ENCODE assay signal across 16 mouse cellular contexts in genomic region chr2:57672007-57672643, GRCm38 (mm10).
DNase-seq lines count a peak whose midpoint lies in the region; ATAC-seq and TF ChIP-seq lines count a peak whose summit lies in the region.
"Had no signal": no experiment of that assay in that cellular context is flagged by ENCODE, and none has a peak within 500 bp of the region (broad histone marks: within the 10 kb centered on the region; RNA-seq: fewer than 3 reads in every experiment).

No protein-coding gene starts in this region.

- H3K27ac ChIP-seq in hindbrain, embryonic 13.5 days, result no peak overlapping the region
- no peak overlapping the region for H3K27ac ChIP-seq in hindbrain, embryonic 11.5 days (ENCODE audit: low read depth, low read length)
- no peak overlapping the region for H3K27ac ChIP-seq in cerebellum, adult 2 months (ENCODE audit: insufficient read depth, low read length)
- no peak overlapping the region for H3K27ac ChIP-seq in forebrain, embryonic 15.5 days (replicated peaks)
- H3K27ac ChIP-seq: embryonic facial prominence, embryonic 13.5 days; heart, embryonic 15.5 days; kidney, postnatal 0 days had no signal

- H3K36me3 ChIP-seq in hindbrain, embryonic 13.5 days, result no peaks in the 10 kb centered on the region
- H3K36me3 ChIP-seq in hindbrain, embryonic 11.5 days (ENCODE audit: control insufficient read depth, insufficient read depth, low read length), result no peaks in the 10 kb centered on the region
- no peaks in the 10 kb centered on the region for H3K36me3 ChIP-seq in forebrain, embryonic 15.5 days
- H3K36me3 ChIP-seq: embryonic facial prominence, embryonic 13.5 days; heart, embryonic 15.5 days had no signal

- TF ChIP-seq CTCF in cerebellum, adult 2 months (IDR thresholded peaks at IDR 0.05; ENCODE audit: borderline replicate concordance, insufficient read depth, low read depth, low read length), result no peak

- no peak for DNase-seq in hindbrain, embryonic 11.5 days (ENCODE audit: low spot score)
- DNase-seq in Muller cell, postnatal 12 days (ENCODE audit: inconsistent ontology term), result peak; percentile 92
- DNase-seq in cerebellum, adult 2 months, result peak; percentile 37 to 76
- no peak for DNase-seq in urinary bladder, postnatal 4 days (ENCODE audit: low spot score in 2 of 2)
- no peak for DNase-seq in gastrocnemius, postnatal 4 days (ENCODE audit: low spot score in 2 of 2)
- DNase-seq in urinary bladder, postnatal 36 days (ENCODE audit: low spot score in 2 of 2), result no peak
- DNase-seq: adrenal gland, postnatal 10 days; B cell, adult 2 months; gastrocnemius, postnatal 36 days; right cerebral cortex, postnatal 4 days had no signal

- no peaks in the 10 kb centered on the region for H3K27me3 ChIP-seq in hindbrain, embryonic 13.5 days
- no peaks in the 10 kb centered on the region for H3K27me3 ChIP-seq in hindbrain, embryonic 11.5 days (ENCODE audit: control insufficient read depth, insufficient read depth, low read length)
- no peaks in the 10 kb centered on the region for H3K27me3 ChIP-seq in cerebellum, adult 2 months (ENCODE audit: control insufficient read depth, insufficient read depth, low read length)
- no peaks in the 10 kb centered on the region for H3K27me3 ChIP-seq in forebrain, embryonic 15.5 days
- H3K27me3 ChIP-seq: embryonic facial prominence, embryonic 13.5 days; heart, embryonic 15.5 days had no signal

- H3K9ac ChIP-seq in hindbrain, embryonic 13.5 days, result no peak overlapping the region
- no peak overlapping the region for H3K9ac ChIP-seq in hindbrain, embryonic 11.5 days (ENCODE audit: low read depth, low read length)
- H3K9ac ChIP-seq in forebrain, embryonic 15.5 days (replicated peaks), result no peak overlapping the region
- H3K9ac ChIP-seq: embryonic facial prominence, embryonic 13.5 days; heart, embryonic 15.5 days had no signal

- peak; percentile 75; the same call in 1 of the 2 replicates for ATAC-seq in hindbrain, embryonic 13.5 days (ENCODE audit: low FRiP score)
- ATAC-seq in hindbrain, embryonic 11.5 days (ENCODE audit: low FRiP score), result no peak
- peak; percentile 80 for ATAC-seq in forebrain, embryonic 15.5 days (replicated peaks)

- peaks cover 8% of the 10 kb centered on the region; the same call in 1 of the 2 replicates for H3K4me1 ChIP-seq in hindbrain, embryonic 13.5 days (replicated peaks)
- no peaks in the 10 kb centered on the region for H3K4me1 ChIP-seq in hindbrain, embryonic 11.5 days (replicated peaks; ENCODE audit: control insufficient read depth, insufficient read depth, low read length)
- peaks cover 4% of the 10 kb centered on the region; the same call in 1 of the 2 replicates for H3K4me1 ChIP-seq in cerebellum, adult 2 months (ENCODE audit: control insufficient read depth, insufficient read depth, low read length)
- H3K4me1 ChIP-seq in forebrain, embryonic 15.5 days, result peaks cover 4% of the 10 kb centered on the region; the same call in 1 of the 2 replicates
- H3K4me1 ChIP-seq: embryonic facial prominence, embryonic 13.5 days; heart, embryonic 15.5 days had no signal

- H3K4me2 ChIP-seq in hindbrain, embryonic 13.5 days, result no peak overlapping the region
- H3K4me2 ChIP-seq in hindbrain, embryonic 11.5 days (replicated peaks; ENCODE audit: low read depth, low read length), result no peak overlapping the region
- H3K4me2 ChIP-seq in forebrain, embryonic 15.5 days (replicated peaks), result no peak overlapping the region
- H3K4me2 ChIP-seq: embryonic facial prominence, embryonic 13.5 days; heart, embryonic 15.5 days; liver, embryonic 11.5 days had no signal

- no peak overlapping the region for H3K4me3 ChIP-seq in hindbrain, embryonic 13.5 days
- H3K4me3 ChIP-seq in hindbrain, embryonic 11.5 days (ENCODE audit: low read depth, low read length), result no peak overlapping the region
- no peak overlapping the region for H3K4me3 ChIP-seq in cerebellum, adult 2 months (replicated peaks; ENCODE audit: insufficient read depth, low read depth, low read length)
- no peak overlapping the region for H3K4me3 ChIP-seq in forebrain, embryonic 15.5 days
- H3K4me3 ChIP-seq: embryonic facial prominence, embryonic 13.5 days; heart, embryonic 15.5 days had no signal

- H3K9me3 ChIP-seq in hindbrain, embryonic 13.5 days, result no peaks in the 10 kb centered on the region
- H3K9me3 ChIP-seq in hindbrain, embryonic 11.5 days (ENCODE audit: control insufficient read depth, low read length), result no peaks in the 10 kb centered on the region
- H3K9me3 ChIP-seq in forebrain, embryonic 15.5 days, result no peaks in the 10 kb centered on the region
- H3K9me3 ChIP-seq: embryonic facial prominence, embryonic 13.5 days; heart, embryonic 15.5 days had no signal

- WGBS in hindbrain, embryonic 13.5 days, result 55% methylated on average over 3 of the region's 3 CpGs
- 70% methylated on average over 3 of the region's 3 CpGs for WGBS in hindbrain, embryonic 11.5 days
- 7% methylated on average over 3 of the region's 3 CpGs for WGBS in cerebellum, adult 2 months
- WGBS in forebrain, embryonic 15.5 days, result 33% methylated on average over 3 of the region's 3 CpGs

- TF ChIP-seq POLR2A in cerebellum, adult 2 months (IDR thresholded peaks at IDR 0.05; ENCODE audit: borderline replicate concordance, insufficient read depth, low read length), result no peak

Comparison
In these comparisons a context has a peak if more than half of its experiments do, and no peak if none do; other contexts are left out.
1. DNase-seq: peak in Muller cell, postnatal 12 days (single experiment) and cerebellum, adult 2 months (2 of 2); none in hindbrain, embryonic 11.5 days (single experiment), urinary bladder, postnatal 4 days (0 of 2), gastrocnemius, postnatal 4 days (0 of 2) and urinary bladder, postnatal 36 days (0 of 2).